Mouse (Mus musculus) MEL (cell line): ENCODE measurements around the gene Ghitm. TPM values are rescaled to one million over a fixed set of nuclear protein-coding genes. Genes with fewer than 3 reads are reported as not detected.

ENCODE experiments used
- DNase-seq: peaks from one replicate; pipeline ENCODE4 v3.0.0; 2011; ENCODE audit warnings: low read depth, low spot score
- H3K27ac ChIP-seq: 2 replicates; pipeline ENCODE4 v1.5.1; 2012; ENCODE audit warnings: low read depth, mild to moderate bottlenecking, control low read depth, low read length, moderate library complexity; ENCODE audit not compliant: control insufficient read depth
- H3K27me3 ChIP-seq, 2 experiments: fragments of 150-350 bp in 1 of 2; sonication (generic) in 1 of 2; 2 replicates each; pipeline ENCODE4 v1.6.1; 2012; ENCODE audit warnings: low read length in 2 of 2, mild to moderate bottlenecking in 2 of 2, improper control_type of control experiment in 1 of 2, moderate library complexity in 1 of 2; ENCODE audit not compliant: insufficient read depth in 2 of 2, control insufficient read depth in 1 of 2
- H3K36me3 ChIP-seq, 2 experiments: 2 replicates each; pipeline ENCODE4 v1.6.1; 2012 to 2014; ENCODE audit warnings: low read length in 2 of 2, improper control_type of control experiment in 1 of 2, inconsistent platforms in 1 of 2, mild to moderate bottlenecking in 1 of 2; ENCODE audit not compliant: insufficient read depth in 2 of 2, control insufficient read depth in 1 of 2
- H3K4me1 ChIP-seq, 2 experiments: fragments of 150-350 bp in 1 of 2; sonication (generic) in 1 of 2; 2 replicates each; pipeline ENCODE4 v1.6.1; 2012; ENCODE audit warnings: low read length in 2 of 2, improper control_type of control experiment in 1 of 2, mild to moderate bottlenecking in 1 of 2; ENCODE audit not compliant: insufficient read depth in 2 of 2, control insufficient read depth in 1 of 2
- H3K4me3 ChIP-seq, 2 experiments: fragments of 150-350 bp in 1 of 2; sonication (generic) in 1 of 2; 2 replicates each; pipeline ENCODE4 v1.5.1; 2012; ENCODE audit warnings: low read depth in 2 of 2, low read length in 2 of 2, mild to moderate bottlenecking in 2 of 2, moderate library complexity in 2 of 2, control low read depth in 1 of 2, improper control_type of control experiment in 1 of 2; ENCODE audit not compliant: control insufficient read depth in 1 of 2, insufficient read depth in 1 of 2
- H3K79me2 ChIP-seq: 2 replicates; pipeline ENCODE4 v1.6.1; 2012; ENCODE audit warnings: mild to moderate bottlenecking, low read length, moderate library complexity; ENCODE audit not compliant: control insufficient read depth, poor library complexity, insufficient read depth
- H3K9ac ChIP-seq: 2 replicates; pipeline ENCODE4 v1.6.1; 2012; ENCODE audit warnings: low read depth, mild to moderate bottlenecking, control low read depth, low read length, moderate library complexity; ENCODE audit not compliant: control insufficient read depth, poor library complexity, severe bottlenecking
- H3K9me3 ChIP-seq: fragments of 150-350 bp; sonication (generic); replicated peaks from 2 replicates; pipeline ENCODE4 v1.6.1; 2012; ENCODE audit warnings: mild to moderate bottlenecking, low read length, improper control_type of control experiment, moderate library complexity; ENCODE audit not compliant: insufficient read depth
- CHD1 ChIP-seq: IDR thresholded peaks from 2 replicates; pipeline ENCODE4 v1.6.1; 2012; ENCODE audit warnings: low read depth, mild to moderate bottlenecking, inconsistent platforms, low read length, improper control_type of control experiment
- CTCF ChIP-seq, 3 experiments: IDR thresholded peaks in 2 of 3; conservative IDR thresholded peaks in 1 of 3; 2 replicates each; pipeline ENCODE4 v1.5.1; 2011 to 2012; ENCODE audit warnings: low read length in 3 of 3, low read depth in 2 of 3, mild to moderate bottlenecking in 2 of 3, improper control_type of control experiment in 1 of 3, inconsistent platforms in 1 of 3, mixed read lengths in 1 of 3, moderate library complexity in 1 of 3; ENCODE audit not compliant: control insufficient read depth in 1 of 3, insufficient read depth in 1 of 3, poor library complexity in 1 of 3, severe bottlenecking in 1 of 3
- ELF1 ChIP-seq: IDR thresholded peaks from 2 replicates; pipeline ENCODE4 v1.6.1; 2014; ENCODE audit warnings: low read depth, mild to moderate bottlenecking, inconsistent platforms, low read length, improper control_type of control experiment, moderate library complexity
- EP300 ChIP-seq, 2 experiments: IDR thresholded peaks; 2 replicates each; pipeline ENCODE4 v1.6.1; 2011; ENCODE audit warnings: improper control_type of control experiment in 2 of 2, low read length in 2 of 2, low read depth in 1 of 2, mild to moderate bottlenecking in 1 of 2
- ETS1 ChIP-seq: IDR thresholded peaks from 2 replicates; pipeline ENCODE4 v1.6.1; 2012; ENCODE audit warnings: low read depth, mild to moderate bottlenecking, inconsistent platforms, low read length, improper control_type of control experiment, moderate library complexity
- GABPA ChIP-seq: IDR thresholded peaks from 2 replicates; pipeline ENCODE4 v1.6.1; 2012; ENCODE audit warnings: low read depth, mild to moderate bottlenecking, inconsistent platforms, low read length, improper control_type of control experiment, moderate library complexity
- HCFC1 ChIP-seq: IDR thresholded peaks from 2 replicates; pipeline ENCODE4 v1.6.1; 2012; ENCODE audit warnings: low read depth, mild to moderate bottlenecking, inconsistent platforms, low read length, improper control_type of control experiment, moderate library complexity
- MAFK ChIP-seq: IDR thresholded peaks from 2 replicates; pipeline ENCODE4 v1.6.1; 2011; ENCODE audit warnings: low read depth, mild to moderate bottlenecking, low read length, improper control_type of control experiment, borderline replicate concordance
- MYB ChIP-seq: IDR thresholded peaks from 2 replicates; pipeline ENCODE4 v1.6.1; 2011; ENCODE audit warnings: mild to moderate bottlenecking, low read depth, low read length, improper control_type of control experiment
- MYC ChIP-seq: IDR thresholded peaks from 2 replicates; pipeline ENCODE4 v1.6.1; 2011; ENCODE audit warnings: low read depth, mild to moderate bottlenecking, low read length, improper control_type of control experiment, moderate library complexity
- NELFE ChIP-seq: IDR thresholded peaks from 2 replicates; pipeline ENCODE4 v1.6.1; 2011; ENCODE audit warnings: low read depth, low read length, improper control_type of control experiment
- POLR2A ChIP-seq, 2 experiments: IDR thresholded peaks; 2 replicates each; pipeline ENCODE4 v1.6.1; 2011 to 2012; ENCODE audit warnings: low read length in 2 of 2, mild to moderate bottlenecking in 2 of 2, control low read depth in 1 of 2, improper control_type of control experiment in 1 of 2, low read depth in 1 of 2, moderate library complexity in 1 of 2; ENCODE audit not compliant: control insufficient read depth in 1 of 2, insufficient read depth in 1 of 2, poor library complexity in 1 of 2
- POLR2AphosphoS5 ChIP-seq: IDR thresholded peaks from 2 replicates; pipeline ENCODE4 v1.6.1; 2012; ENCODE audit warnings: low read depth, borderline replicate concordance, mild to moderate bottlenecking, inconsistent platforms, low read length, moderate library complexity, mixed read lengths
- RCOR1 ChIP-seq: IDR thresholded peaks from 2 replicates; pipeline ENCODE4 v1.6.1; 2012; ENCODE audit warnings: low read depth, mild to moderate bottlenecking, inconsistent platforms, low read length, improper control_type of control experiment
- TCF12 ChIP-seq: IDR thresholded peaks from 2 replicates; pipeline ENCODE4 v1.6.1; 2014; ENCODE audit warnings: low read depth, mild to moderate bottlenecking, inconsistent platforms, low read length, improper control_type of control experiment, moderate library complexity
- UBTF ChIP-seq: IDR thresholded peaks from 2 replicates; pipeline ENCODE4 v1.6.1; 2012; ENCODE audit warnings: low read depth, mild to moderate bottlenecking, inconsistent platforms, low read length, improper control_type of control experiment, moderate library complexity, borderline replicate concordance; ENCODE audit not compliant: insufficient read depth
- USF1 ChIP-seq: IDR thresholded peaks from 2 replicates; pipeline ENCODE4 v1.6.1; 2014; ENCODE audit warnings: low read depth, mild to moderate bottlenecking, inconsistent platforms, low read length, improper control_type of control experiment, moderate library complexity
- ZKSCAN1 ChIP-seq: IDR thresholded peaks from 2 replicates; pipeline ENCODE4 v1.6.1; 2012; ENCODE audit warnings: low read depth, mild to moderate bottlenecking, inconsistent platforms, low read length, improper control_type of control experiment, moderate library complexity
- ZMIZ1 ChIP-seq: IDR thresholded peaks from 2 replicates; pipeline ENCODE4 v1.6.1; 2012; ENCODE audit warnings: low read depth, mild to moderate bottlenecking, inconsistent platforms, low read length, improper control_type of control experiment, moderate library complexity
- polyA plus RNA-seq, 2 experiments: library from polyadenylated mRNA; stranded (reverse) in 1 of 2; unstranded in 1 of 2; fragments of >175 nt in 1 of 2; fragments of >200 nt in 1 of 2; gene quantifications; 2 replicates each; pipeline versions ENCODE4 v1.2.1 to v1.2.4; 2012; ENCODE audit warnings: low replicate concordance in 2 of 2, low read depth in 1 of 2; ENCODE audit not compliant: insufficient read length in 2 of 2, insufficient read depth in 1 of 2, missing spikeins in 1 of 2
- total RNA-seq: library from RNA; depleted of rRNA; stranded (reverse); fragments of 300-350 nt; gene quantifications from 2 replicates; pipeline ENCODE4 v1.2.3, GENCODE M21; 2012

Gene Ghitm
- total and polyA plus RNA-seq, 3 experiments = 108 to 279 (median 138) TPM

DNA sequence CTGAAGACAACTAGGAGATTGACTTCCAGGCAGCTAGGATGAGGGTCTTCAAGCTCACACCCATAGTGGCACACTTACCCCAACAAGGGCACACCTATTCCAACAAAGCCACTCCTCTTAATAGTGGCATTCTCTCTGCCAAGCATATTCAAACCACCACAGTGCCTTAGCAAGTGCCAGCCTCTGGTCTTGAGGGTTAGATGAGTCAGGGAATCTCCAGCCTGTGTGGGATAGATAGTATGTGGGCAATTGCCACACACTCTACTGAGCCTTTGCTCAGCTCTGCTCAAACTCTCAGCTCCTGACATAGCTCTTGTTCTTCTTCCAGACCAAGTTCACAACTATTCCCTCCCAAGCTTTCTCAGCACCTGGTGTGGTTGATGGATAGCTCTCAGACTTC, 23.7 kb downstream of the Ghitm start:
- no peak for TF ChIP-seq HCFC1
- TF ChIP-seq UBTF = no peak
- TF ChIP-seq MYC = no peak
- TF ChIP-seq RCOR1 = no peak
- no peaks in the 10 kb centered on the region for H3K36me3 ChIP-seq
- H3K9ac ChIP-seq = no peak overlapping the region
- H3K4me3 ChIP-seq = no peak overlapping the region
- DNase-seq = no peak
- H3K79me2 ChIP-seq = no peaks in the 10 kb centered on the region
- no peak overlapping the region for H3K27ac ChIP-seq
- no peaks in the 10 kb centered on the region for H3K9me3 ChIP-seq
- H3K27me3 ChIP-seq = no peaks in the 10 kb centered on the region
- no peaks in the 10 kb centered on the region for H3K4me1 ChIP-seq

DNA sequence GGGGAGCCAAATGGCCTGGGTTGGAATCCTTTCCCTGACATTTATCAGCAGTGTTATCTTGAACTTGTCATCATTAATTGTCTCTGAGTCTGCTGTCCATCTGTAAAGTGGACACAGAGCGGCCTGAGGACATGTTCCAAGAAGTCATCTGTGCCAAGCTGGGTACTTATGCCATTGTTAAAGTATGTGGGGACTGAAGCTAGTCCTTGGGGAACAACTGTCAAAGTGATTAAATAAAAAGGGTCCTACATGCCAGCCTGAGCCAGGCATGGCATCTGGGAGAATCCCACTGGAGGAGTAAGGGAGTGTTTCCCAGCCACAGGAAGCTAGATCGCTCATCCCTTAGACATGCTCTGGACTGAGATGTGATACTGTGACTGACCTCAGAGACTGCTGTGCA, 24.6 kb downstream of the Ghitm start:
- H3K79me2 ChIP-seq = no peaks in the 10 kb centered on the region
- no peaks in the 10 kb centered on the region for H3K27me3 ChIP-seq
- no peak for TF ChIP-seq MAFK
- no peak for TF ChIP-seq HCFC1
- TF ChIP-seq ZMIZ1 = no peak
- TF ChIP-seq EP300 (IDR thresholded peaks at IDR 0.05; ENCODE audit: low read depth in 1 of 2, low read length in 2 of 2) = no peak
- no peak for TF ChIP-seq ETS1
- TF ChIP-seq CTCF (IDR thresholded peaks at IDR 0.05 in 2 of 3, conservative IDR thresholded peaks at IDR 0.05 in 1 of 3; ENCODE audit: control insufficient read depth in 1 of 3, insufficient read depth in 1 of 3, low read depth in 2 of 3, low read length in 3 of 3, poor library complexity in 1 of 3, severe bottlenecking in 1 of 3) = no peak
- TF ChIP-seq CHD1 = no peak
- TF ChIP-seq MYB = no peak
- TF ChIP-seq POLR2AphosphoS5 = no peak
- no peak for TF ChIP-seq TCF12
- TF ChIP-seq GABPA = no peak
- TF ChIP-seq POLR2A (IDR thresholded peaks at IDR 0.05; ENCODE audit: control insufficient read depth in 1 of 2, insufficient read depth in 1 of 2, low read depth in 1 of 2, low read length in 2 of 2, poor library complexity in 1 of 2) = no peak
- TF ChIP-seq NELFE = no peak
- TF ChIP-seq USF1 = no peak
- TF ChIP-seq, all 39 proteins: peak for 0
- Histone ChIP-seq H3K36me3 (no peaks in the 10 kb centered on the region), H3K9me3 (no peaks in the 10 kb centered on the region), H3K27ac (no peak overlapping the region), H3K4me1 (no peaks in the 10 kb centered on the region), H3K4me3 (no peak overlapping the region), H3K9ac (no peak overlapping the region)
- DNase-seq = no peak

GRCm38 (mm10) chr14:37109975-37110374, 25.1 kb downstream of the Ghitm start:
- no peak overlapping the region for H3K9ac ChIP-seq
- H3K79me2 ChIP-seq = no peaks in the 10 kb centered on the region
- DNase-seq = no peak
- no peaks in the 10 kb centered on the region for H3K27me3 ChIP-seq
- H3K27ac ChIP-seq = no peak overlapping the region
- H3K36me3 ChIP-seq = no peaks in the 10 kb centered on the region
- no peak overlapping the region for H3K4me3 ChIP-seq
- H3K4me1 ChIP-seq = no peaks in the 10 kb centered on the region
- H3K9me3 ChIP-seq = no peaks in the 10 kb centered on the region
- TF ChIP-seq MYC (no peak), CTCF (IDR thresholded peaks at IDR 0.05 in 2 of 3, conservative IDR thresholded peaks at IDR 0.05 in 1 of 3; ENCODE audit: control insufficient read depth in 1 of 3, insufficient read depth in 1 of 3, low read depth in 2 of 3, low read length in 3 of 3, poor library complexity in 1 of 3, severe bottlenecking in 1 of 3) (no peak), POLR2A (IDR thresholded peaks at IDR 0.05; ENCODE audit: control insufficient read depth in 1 of 2, insufficient read depth in 1 of 2, low read depth in 1 of 2, low read length in 2 of 2, poor library complexity in 1 of 2) (no peak), ZKSCAN1 (no peak), TCF12 (no peak), ELF1 (no peak)
